Mouse (Mus musculus): Measurements from ENCODE around the gene Tmem59l.

Gene Tmem59l

DNA sequence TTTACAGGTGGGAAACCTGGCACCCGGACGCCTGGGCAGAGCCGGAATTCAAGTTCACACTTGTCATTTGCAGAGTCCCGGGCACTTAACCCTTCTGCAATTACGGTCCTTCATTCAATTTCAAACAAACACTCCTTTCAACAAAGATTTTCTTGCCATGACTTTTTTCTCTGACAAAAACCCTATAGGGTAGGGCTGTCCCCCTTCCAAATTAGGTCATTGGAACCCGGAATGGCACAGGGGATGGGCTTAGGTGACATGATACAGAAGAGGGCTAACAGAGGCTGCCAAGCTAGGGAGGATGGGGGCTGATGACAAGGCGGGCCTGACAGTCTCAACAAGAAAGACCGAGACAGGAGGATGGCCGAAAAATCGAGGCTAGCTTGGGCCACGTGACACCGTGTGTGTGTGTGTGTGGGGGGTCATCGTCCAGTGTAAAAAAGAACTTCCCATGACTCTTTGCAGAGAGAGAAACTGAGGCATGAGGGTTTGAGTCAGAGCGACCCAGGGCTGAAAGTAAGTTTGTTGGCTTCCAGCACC lies 1.8 kb upstream of the Tmem59l start:
- DNase-seq (ENCODE audit: low spot score in 2 of 2) = no peak

DNA sequence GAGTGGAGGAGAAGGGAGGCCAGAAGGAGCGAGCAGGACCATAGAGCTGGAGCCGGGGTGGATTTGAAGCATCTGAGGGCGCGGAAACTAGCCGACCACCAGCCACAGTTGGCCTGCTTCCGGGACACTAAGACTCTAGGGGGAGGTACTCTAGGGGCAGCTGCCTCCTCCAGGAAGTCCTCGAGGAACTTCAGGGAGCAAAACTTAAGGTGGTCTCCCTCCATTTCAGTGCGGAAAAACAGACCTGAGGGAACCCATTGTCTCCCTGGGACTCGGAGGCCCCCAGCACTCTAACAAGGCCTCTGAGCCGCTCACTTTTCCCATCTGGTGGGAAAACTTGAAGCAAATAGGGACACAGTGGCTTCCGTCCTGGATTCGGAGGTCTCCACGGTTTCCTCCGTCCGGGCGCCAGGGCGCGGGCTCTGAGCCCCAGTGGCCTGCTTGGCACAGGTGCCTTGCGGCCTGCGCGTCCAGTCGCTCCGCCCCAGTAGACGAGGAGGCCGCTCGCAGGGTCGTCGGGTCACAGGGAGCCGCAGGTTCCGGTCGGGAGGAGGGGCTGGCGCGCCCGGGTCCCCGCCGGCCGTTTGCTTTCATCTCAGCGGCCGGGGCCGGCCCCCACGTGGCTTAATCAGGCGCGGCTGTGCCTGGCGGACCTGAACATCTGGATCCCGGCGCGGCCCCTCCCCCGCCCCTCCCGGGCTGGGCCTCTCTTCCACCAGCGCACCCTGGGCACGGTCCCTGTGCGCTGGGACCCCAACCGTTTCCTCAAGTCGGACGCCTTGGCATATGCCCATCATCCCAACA lies 1.0 kb upstream of the Tmem59l start:
- no peak for DNase-seq (ENCODE audit: low spot score in 2 of 2)

DNA sequence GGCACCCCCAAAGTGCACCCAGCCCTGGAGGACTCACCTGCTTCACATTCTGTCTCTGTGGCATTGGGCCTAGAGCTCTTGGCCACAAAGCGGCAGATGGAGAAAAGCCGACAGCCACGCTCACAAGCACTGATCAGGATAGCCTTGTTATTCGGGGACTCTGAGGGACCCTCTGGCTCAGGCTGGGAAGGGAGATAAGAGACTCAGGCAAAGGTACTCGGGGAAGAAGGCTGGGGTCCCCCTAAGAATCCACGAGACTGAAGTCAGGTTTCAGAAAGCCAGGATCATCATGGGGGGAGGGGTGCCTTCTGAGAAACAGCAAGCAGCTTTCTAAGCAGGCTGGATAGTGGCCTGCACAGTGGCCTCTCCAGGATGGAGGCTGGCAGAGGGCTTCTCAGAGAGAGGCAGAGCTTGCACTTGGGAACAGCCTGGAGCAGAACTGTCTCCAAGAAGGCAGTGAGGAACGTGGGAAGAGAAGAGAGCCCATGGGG lies 922 bp downstream of the Tmem59l start:
- DNase-seq (ENCODE audit: low spot score in 2 of 2) = no peak

DNA sequence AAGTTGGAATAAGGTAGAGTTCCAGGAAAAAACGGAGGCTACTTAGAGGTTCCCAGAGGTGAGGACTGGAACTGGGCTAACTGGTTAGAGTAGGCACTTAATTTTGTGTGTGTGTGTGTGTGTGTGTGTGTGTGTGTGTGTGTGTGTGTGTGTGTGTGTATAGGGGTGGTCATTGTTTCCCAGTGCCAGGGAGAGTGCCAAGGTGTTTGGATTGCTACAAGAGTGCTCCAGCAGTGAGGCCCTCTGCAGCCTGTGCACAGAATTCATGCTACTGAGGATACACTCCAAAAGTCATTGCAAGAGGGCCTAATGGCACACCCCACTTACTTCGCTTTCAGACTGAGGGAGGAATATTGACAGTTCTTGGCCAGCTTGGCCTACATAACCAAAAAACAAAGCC lies 4.2 kb downstream of the Tmem59l start:
- no peak for DNase-seq (ENCODE audit: low spot score in 2 of 2)

DNA sequence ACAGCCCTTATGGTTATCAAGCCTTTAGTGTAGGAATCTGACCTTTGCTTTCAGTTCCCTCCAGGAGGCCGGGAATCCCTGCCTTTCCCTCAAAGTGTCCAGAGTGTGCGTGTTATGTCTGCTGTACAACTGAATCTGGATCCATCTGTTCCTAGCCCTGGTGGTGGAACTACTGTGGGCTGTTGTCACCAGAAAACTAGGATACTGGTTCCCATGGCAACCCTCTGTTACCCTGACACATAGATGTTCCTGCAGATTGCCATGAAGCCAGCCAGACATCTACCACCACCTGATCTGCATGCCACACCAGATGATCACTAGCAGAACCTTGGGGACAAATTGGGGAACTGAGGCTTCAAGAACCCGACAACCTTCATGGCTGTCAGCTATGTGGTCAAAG lies 5.2 kb downstream of the Tmem59l start:
- peak; percentile 67 to 70 for DNase-seq (ENCODE audit: low spot score in 2 of 2)

DNA sequence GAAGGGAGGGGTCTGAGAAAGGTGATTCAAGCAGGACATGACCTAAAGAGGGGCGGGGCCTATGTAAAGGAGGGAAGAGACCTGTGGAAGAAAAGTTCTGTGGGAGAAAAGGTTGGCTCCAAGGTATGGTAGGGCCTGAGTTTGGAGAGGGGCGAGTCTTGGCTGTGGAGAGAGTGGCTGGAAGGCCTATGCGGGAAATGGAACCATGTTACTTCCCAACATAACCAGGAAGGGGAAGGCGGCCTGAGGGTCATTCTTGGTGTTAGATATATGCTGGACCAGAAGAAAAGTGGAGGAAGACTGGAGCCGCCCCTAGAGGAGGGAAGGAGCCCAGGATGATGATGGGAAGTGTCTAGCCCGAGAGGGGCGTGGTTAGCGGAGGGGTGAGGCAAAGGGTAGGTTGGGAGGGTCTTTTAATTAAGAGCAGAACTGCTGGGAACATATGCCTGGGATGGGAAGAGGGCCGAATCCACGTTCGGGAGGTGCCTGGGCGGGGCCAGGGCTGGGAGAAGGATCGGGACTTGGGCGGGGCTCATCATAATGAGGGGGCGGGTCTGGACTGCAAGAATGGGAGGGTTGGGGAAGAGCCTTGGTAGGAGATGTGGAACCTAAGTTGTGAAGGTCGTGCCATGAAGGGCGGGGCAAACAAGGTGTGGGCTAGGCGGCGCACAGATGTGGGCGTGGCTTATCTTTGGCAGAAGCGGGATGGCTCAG lies 9.7 kb downstream of the Tmem59l start:
- no peak for DNase-seq (ENCODE audit: low spot score in 2 of 2)

DNA sequence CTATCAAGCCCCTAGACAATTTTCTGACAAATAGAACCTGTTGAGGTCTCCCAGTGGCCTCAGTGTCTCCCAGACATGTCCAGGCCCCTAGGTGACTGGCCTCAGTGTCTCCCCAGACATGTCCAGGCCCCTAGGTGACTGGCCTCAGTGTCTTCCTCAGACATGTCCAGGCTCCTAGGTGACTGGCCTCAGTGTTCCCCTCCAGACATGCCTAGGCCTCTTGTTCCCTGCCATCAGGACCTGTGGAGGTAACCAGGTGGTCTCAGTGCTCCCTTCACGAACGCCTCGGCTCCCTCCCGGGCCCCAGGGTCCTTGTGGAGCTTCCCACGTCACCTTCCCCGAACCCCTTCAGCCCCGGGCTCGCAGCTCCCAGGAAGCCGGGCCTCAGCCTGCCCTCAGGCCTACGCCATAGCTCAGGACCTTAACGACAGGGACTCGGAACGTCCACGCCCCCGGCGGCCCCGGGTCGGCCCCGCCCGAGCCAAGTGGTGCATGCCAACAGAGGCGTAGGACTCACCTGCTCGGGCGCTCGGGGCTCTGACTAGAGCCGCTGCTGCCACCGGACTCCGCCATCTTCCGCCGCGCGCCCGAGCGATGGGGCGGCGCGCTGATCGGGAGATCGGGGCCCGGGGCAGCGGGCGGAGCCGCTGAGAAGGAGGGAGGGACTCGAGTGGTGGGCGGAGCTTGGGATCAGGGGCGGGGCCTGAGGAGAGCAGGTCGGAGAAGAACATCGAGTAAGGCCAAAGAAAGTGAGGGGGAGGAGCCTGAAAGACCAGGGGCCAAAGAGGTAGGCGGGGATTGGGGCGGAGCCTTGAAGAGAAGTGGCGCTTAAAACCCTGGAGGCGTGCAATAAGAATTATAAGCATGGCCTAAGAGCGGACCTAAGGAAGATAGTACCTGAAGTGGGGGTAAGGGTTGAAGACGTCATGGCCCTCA lies 10.6 kb downstream of the Tmem59l start, which contains the start of gene Klhl26:
TSS of gene Klhl26 (minus strand) at position 636 of the 936 bp plus-strand sequence.
- DNase-seq (ENCODE audit: low spot score in 2 of 2) = peak; percentile 83 to 88

DNA sequence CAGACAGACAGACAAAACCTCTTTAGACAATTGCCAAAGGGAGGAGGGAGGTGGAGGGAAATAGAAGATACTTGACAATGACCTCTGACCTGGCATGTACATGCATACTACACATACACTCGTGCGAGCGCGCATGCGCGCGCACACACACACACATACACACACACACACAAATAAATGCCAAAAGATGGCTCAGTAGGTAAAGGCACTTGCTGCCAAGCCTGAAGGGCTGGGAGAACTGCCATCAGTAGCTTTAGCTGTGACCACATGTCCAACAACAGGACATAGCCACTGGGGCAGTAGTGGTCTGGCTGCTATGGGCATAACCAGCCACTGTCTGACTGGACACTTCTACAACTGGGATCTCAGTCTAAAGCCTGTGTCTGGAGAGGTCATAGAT lies 15.3 kb downstream of the Tmem59l start:
- DNase-seq (ENCODE audit: low spot score in 2 of 2) = no peak

DNA sequence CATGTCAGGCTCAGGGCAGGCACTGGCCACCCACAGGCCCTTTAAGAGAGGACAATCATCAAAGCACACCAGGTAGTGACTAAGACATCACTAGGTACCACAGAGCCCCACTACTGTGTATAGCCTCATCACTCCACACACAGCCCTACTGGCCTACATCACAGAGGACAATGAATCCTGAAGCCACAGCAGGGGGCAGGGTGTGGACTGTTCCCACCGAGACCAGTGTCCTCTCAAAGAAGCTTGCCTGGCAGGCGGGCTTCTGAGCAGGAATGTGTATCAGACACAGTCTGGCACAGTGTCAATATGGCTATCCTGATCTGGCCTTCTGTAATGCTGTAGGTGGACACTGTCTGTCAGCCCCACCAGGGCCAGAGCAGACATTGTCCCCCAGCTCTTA lies 17.2 kb downstream of the Tmem59l start:
- DNase-seq (ENCODE audit: low spot score in 2 of 2) = no peak

DNA sequence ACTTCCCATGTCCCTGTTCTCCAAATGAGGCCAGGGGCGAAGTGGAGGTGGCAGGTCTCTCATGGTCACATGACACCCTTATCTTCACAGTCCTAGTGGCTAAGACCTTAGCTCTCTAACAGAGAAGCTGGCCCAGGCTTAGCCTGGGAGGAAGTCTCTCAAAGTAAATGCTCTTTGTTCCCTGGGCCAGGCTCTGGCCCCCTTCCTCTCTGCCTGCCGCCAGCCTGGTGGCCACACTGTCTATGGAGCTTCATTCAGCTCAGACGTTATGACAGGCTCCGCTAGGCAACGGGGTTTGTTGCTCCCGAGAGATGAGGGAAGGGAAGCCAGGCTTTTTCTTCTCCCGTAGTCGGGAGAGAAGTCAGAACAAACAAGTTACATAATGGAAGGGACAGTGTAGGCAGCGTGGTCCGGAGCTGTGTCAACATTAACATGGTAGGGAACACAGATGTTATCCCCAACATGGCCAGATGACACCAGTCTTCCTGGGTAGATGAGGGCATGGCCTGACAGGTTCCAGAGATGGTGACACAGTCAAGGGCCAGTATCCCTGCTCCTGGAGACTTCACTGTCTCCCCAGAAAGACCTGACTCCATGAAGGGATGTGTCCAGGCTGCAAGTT lies 17.8 kb downstream of the Tmem59l start:
- no peak for DNase-seq (ENCODE audit: low spot score in 2 of 2)

DNA sequence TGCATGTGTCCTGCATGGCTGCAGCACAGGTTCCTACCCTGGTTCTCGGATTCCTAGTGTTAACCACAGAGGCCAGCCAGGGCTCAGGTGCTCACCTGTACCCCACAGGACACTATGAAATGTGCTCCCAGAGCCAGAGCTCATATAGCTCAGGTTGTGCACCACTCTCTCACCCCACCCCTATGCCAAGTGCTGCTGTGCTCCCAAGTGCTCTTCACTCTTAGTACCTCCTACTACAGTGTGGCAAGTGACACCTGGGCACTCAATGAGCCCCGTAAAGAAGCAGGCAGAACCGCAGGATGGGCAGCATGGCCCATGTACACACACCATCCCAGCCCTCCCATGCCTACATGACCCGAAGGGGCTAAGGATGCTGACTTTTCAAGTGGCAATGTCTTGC lies 18.4 kb downstream of the Tmem59l start:
- DNase-seq (ENCODE audit: low spot score in 2 of 2) = no peak

DNA sequence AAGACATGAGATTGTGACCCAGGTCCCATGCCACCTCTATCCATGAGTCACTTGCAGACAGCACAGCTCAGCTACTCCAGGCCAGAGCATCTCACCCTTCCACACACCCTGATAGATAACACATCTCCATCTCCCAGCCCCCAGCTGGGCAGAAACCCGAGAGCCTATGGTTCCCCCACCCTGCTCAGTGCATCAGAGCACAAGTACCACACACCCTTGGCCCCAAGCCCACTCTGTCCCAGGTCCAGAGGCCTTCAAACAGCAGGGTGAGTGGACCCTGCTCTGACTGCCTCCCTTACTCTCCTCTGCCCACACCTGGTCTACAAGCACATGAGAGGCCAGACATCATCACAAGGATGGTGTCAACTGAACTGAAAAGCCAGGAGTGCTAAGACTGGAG lies 19.3 kb downstream of the Tmem59l start:
- DNase-seq (ENCODE audit: low spot score in 2 of 2) = no peak

DNA sequence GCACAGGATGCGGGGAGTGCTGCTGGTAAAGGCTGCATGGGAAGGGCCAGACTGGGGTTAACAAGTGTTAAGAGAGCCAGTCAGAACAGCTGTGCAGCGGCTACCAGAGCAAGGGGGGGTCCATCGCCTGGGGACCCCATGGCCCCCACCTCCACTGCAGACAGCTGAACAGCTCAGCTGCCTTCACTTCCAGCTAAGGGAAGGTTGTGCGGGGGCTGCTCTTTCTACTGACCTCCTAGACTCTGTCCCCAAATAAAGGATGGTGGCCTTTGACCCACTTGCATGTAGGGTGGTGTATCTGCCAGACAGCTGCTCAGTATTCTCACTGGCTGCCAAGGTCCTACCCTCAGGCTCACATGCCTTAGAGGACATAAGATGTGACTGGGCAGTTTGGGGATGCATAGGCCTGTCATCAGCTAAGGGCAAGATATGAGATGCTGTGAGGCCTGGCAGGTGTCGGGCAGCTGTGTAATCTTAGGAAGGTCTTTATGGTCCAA lies 19.9 kb downstream of the Tmem59l start:
- no peak for DNase-seq (ENCODE audit: low spot score in 2 of 2)

DNA sequence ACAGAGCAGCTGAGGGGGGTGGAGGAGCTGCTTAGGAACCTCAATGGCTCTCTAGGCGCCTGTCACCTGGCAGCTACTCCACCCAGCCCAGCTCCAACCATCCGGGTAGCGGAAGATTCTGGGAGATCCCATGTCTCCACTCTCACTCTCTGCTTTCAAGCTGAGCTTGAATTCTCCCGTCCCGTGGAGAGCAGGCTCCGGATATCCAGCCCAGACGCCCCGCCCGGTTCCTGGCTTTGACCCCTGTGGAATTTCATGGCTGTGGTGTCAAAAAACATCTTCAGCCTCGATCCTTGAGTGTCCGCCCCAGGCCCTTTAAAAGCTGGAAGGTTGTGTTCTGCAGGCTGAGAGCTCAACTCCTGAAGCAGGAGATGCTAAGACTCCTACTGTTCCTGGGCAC lies 20.4 kb downstream of the Tmem59l start:
- no peak for DNase-seq (ENCODE audit: low spot score in 2 of 2)

DNA sequence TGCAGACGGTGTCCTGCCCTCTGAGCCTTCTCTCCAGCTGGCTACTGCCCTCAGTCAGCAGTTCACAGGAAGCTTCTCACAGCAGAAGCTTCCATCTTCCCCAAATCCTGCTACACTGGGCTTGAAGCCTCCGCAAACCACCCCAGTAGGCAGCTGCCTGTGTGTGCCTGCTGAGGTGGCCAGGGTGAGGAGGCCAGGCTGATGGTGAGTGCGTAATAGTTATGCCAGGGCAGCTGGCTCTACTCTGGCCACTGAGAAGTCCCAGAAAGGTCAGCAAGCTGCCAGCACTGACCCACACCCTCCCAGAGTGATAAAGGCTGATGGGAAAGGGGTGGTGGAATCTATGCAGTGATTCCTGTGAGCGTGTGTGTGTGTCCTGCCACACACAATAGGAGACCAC lies 20.9 kb downstream of the Tmem59l start:
- no peak for DNase-seq (ENCODE audit: low spot score in 2 of 2)

DNA sequence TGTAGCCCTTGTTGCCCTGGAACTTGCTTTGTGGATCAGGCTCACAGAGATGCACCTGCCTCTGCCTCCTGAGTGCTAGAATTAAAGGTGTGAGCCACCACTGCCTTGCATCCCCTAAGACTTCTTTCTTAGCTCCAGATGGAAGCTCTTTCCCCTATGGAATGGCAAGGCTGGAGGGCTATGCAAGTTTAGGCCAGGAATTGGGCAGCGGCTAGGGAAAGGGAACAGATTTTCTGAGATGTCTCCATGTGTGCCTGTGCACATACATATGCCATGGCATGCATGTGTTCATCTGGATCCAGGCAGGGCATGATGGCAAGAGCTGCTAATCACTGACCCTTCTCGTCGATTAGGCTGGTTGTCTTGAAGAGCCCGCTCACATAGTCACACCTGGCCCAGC lies 21.5 kb downstream of the Tmem59l start:
- DNase-seq (ENCODE audit: low spot score in 2 of 2) = no peak

DNA sequence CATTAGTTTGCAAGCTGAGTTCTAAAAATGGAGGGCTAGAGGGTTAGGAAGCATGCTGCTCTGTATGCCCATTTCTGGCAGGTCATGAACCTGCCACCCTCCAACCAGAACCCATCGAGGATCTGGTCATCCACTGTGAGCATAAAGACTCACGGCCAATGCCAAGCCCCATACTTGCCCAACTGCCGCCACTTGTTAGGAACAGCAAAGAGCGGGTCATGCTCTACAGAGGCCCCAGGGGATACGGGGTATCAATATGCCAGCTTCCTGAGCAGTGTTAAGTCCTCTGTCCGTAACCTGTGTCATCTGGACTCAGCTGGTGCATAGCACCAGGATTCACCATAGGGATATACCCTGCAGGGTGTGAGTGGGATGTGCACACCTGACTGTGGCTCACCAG lies 23.0 kb downstream of the Tmem59l start:
- DNase-seq (ENCODE audit: low spot score in 2 of 2) = no peak

DNA sequence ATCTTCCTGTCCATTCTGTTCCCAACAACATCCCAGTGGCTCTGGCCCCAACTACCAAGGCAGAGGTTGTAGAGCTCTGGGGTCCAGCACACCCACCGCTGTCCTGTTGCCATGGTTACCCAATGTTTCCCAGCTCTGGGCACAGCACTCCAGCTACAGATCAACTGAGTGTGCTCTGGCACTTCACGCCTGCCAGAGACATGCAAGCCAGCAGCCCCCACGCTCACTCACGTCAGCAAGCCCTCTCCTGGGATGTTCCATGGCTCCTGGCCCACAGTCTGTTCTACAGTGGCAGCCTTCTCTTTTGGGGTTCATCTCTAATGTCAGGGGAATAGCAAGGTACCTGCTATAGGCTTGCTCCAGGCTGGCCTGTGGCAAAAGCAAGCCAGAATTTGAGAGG lies 23.9 kb downstream of the Tmem59l start:
- DNase-seq (ENCODE audit: low spot score in 2 of 2) = peak; percentile 62 to 76

DNA sequence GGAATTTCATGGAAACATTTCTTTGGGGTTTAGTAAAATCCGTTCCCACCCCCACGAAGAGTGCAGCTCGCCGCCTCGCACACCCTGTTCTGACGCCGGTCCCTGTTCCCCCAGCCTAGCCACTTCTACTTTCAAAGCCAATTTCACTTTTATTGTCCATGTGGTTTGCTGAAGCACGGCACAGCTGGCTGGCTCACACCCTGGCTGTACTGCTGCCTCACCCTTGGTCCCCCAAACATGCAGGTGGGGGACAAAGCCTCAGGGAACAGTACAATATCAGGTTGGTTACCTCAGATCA lies 24.7 kb downstream of the Tmem59l start:
- DNase-seq (ENCODE audit: low spot score in 2 of 2) = peak in 1 of 2 experiments; percentile 30

DNA sequence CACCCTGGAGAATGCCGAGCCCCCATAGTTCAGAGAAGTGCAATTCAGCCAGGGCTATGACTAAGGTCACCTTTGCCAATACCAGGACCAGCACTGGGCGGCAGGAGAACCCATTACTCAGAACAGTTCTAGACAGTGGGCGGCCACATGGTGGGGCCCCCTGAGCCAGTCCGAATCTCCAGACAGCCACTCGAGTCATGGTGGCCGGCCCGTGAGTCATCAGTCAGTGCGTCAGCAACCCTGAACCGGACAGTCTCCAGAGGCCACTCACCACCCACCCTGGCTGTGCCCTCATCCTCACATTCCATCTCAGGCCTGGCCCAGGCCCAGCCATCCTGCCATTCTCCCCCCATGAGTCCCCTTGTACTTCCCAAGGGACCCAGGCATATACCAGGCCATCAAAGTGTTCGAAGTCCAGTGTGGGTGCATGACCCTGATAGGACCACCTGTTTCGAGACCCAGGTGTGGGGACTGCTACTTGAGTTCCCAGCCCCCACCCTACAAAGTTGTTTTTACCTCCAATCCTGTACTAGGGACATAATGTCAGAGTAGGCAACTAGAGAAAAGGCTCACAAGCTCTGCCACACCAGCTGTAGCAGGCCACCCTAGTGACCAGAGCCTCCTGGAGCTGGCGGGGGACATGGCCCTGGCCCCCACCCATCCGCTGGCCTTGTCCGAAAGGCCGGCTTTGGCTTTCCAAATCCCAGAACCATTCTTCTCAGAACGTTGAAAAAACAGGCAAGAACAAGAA lies 25.2 kb downstream of the Tmem59l start:
- no peak for DNase-seq (ENCODE audit: low spot score in 2 of 2)

DNA sequence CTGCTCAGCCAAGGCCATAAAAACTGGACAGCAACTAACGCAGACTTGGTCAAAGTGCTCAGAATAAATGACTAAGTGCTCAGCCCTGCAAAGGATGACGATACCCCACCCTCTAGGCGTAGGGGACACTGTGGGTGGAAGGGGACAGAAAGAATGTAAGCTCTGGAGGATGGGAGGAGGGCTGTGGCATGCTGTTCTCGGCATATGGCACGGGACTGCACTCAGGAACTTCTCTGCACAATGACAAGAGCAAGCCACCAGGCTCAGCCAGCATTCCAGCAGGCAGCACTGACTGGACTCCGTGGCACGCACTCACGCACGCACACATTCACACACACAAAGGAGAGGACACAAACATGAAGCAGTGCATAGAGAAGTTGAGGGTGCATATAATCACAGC lies 26.6 kb downstream of the Tmem59l start:
- DNase-seq (ENCODE audit: low spot score in 2 of 2) = no peak
